Comparison of ENCODE assay signal across 23 mouse cellular contexts in the genomic region with DNA sequence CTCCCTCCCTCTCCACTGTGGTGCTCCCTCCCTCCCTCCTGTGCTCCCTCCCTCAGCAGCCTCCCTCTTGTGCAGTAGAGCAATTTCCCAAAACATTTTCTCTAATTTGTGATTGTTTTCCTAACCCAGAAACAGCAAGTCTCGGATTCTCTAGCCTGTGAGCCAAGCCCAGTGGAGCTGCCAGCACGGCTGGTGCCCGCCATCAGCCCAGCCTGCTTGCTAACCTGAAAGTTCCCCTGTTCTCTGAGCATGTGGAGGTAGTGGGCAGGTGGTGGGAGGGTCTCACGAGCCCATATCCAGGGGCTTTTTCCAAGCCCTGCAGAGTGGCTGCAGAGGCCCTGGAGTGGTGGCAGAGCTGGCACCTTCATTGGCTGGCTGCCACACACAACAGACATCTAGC. TPM values are rescaled to one million over a fixed set of nuclear protein-coding genes. Genes with fewer than 3 reads are reported as not detected.
A peak's percentile ranks its signal among the peaks of the same experiment; 100 is the strongest.
DNase-seq lines count a peak whose midpoint lies in the region; ATAC-seq and TF ChIP-seq lines count a peak whose summit lies in the region.
"Had no signal": no experiment of that assay in that cellular context is flagged by ENCODE, and none has a peak within 500 bp of the region (broad histone marks: within the 10 kb centered on the region; RNA-seq: fewer than 3 reads in every experiment).

No protein-coding gene starts in this region.

- no peaks in the 10 kb centered on the region for H3K9me3 ChIP-seq in midbrain, embryonic 14.5 days (ENCODE audit: control insufficient read depth, low read length)
- no peaks in the 10 kb centered on the region for H3K9me3 ChIP-seq in midbrain, postnatal 0 days (ENCODE audit: low read length)
- H3K9me3 ChIP-seq in midbrain, embryonic 13.5 days = no peaks in the 10 kb centered on the region
- no peaks in the 10 kb centered on the region for H3K9me3 ChIP-seq in hindbrain, postnatal 0 days (ENCODE audit: low read length)
- H3K9me3 ChIP-seq: forebrain, embryonic 10.5 days; heart, embryonic 10.5 days; limb, embryonic 12.5 days; liver, embryonic 12.5 days; midbrain, embryonic 10.5 days had no signal

- WGBS in midbrain, embryonic 14.5 days = 82% methylated on average over 4 of the region's 4 CpGs
- 65% methylated on average over 4 of the region's 4 CpGs for WGBS in midbrain, postnatal 0 days
- 71% methylated on average over 4 of the region's 4 CpGs for WGBS in midbrain, embryonic 13.5 days
- WGBS in hindbrain, postnatal 0 days = 36% methylated on average over 4 of the region's 4 CpGs

- H3K27me3 ChIP-seq in midbrain, embryonic 14.5 days (ENCODE audit: control insufficient read depth, insufficient read depth, low read length) = 0 out of 2 replicates have a peak, but pooled peaks cover 11% of the 10 kb centered on the region
- H3K27me3 ChIP-seq in midbrain, postnatal 0 days (ENCODE audit: insufficient read depth, low read length) = no peaks in the 10 kb centered on the region
- H3K27me3 ChIP-seq in midbrain, embryonic 13.5 days = peaks cover 67% of the 10 kb centered on the region
- 0 out of 2 replicates have a peak, but pooled peaks cover 4% of the 10 kb centered on the region for H3K27me3 ChIP-seq in hindbrain, postnatal 0 days (ENCODE audit: insufficient read depth, low read length)

- H3K9ac ChIP-seq in midbrain, embryonic 14.5 days (replicated peaks; ENCODE audit: low read length) = no peak overlapping the region
- H3K9ac ChIP-seq in midbrain, postnatal 0 days (replicated peaks; ENCODE audit: low read length, poor library complexity, severe bottlenecking) = no peak overlapping the region
- H3K9ac ChIP-seq in midbrain, embryonic 13.5 days (replicated peaks) = no peak overlapping the region
- no peak overlapping the region for H3K9ac ChIP-seq in hindbrain, postnatal 0 days (replicated peaks; ENCODE audit: low read length)
- H3K9ac ChIP-seq: limb, embryonic 12.5 days; liver, embryonic 12.5 days had no signal

- no peak for DNase-seq in frontal cortex, postnatal 36 days (ENCODE audit: low spot score in 2 of 2)
- no peak for DNase-seq in midbrain, embryonic 14.5 days
- no peak for DNase-seq in midbrain, postnatal 0 days (ENCODE audit: low spot score)
- peak; percentile 68 to 78 for DNase-seq in cerebellum, postnatal 14 days
- DNase-seq in layer of hippocampus, postnatal 36 days = peak; percentile 59 to 62
- no peak for DNase-seq in hindbrain, postnatal 0 days (ENCODE audit: low spot score)
- DNase-seq: gastrocnemius, adult 2 months; lung, adult 18-20 months; lung, postnatal 10 days; thymus, adult 2 months had no signal

- no peak for TF ChIP-seq CTCF in midbrain, postnatal 0 days (IDR thresholded peaks at IDR 0.05)
- TF ChIP-seq CTCF in hindbrain, postnatal 0 days (IDR thresholded peaks at IDR 0.05; ENCODE audit: low read depth) = no peak

- H3K4me3 ChIP-seq in midbrain, embryonic 14.5 days (replicated peaks; ENCODE audit: low read depth, low read length) = no peak overlapping the region
- H3K4me3 ChIP-seq in midbrain, postnatal 0 days (ENCODE audit: low read depth, low read length) = no peak overlapping the region
- H3K4me3 ChIP-seq in midbrain, embryonic 13.5 days (replicated peaks) = no peak overlapping the region
- no peak overlapping the region for H3K4me3 ChIP-seq in hindbrain, postnatal 0 days (ENCODE audit: low read length)
- H3K4me3 ChIP-seq: forebrain, embryonic 10.5 days; gastrocnemius, adult 2 months; heart, embryonic 10.5 days; limb, embryonic 12.5 days; liver, embryonic 12.5 days; midbrain, embryonic 10.5 days had no signal

- no peak overlapping the region for H3K4me2 ChIP-seq in midbrain, embryonic 14.5 days (ENCODE audit: low read length)
- no peak overlapping the region for H3K4me2 ChIP-seq in midbrain, postnatal 0 days (ENCODE audit: low read depth, low read length, poor library complexity, severe bottlenecking)
- H3K4me2 ChIP-seq in midbrain, embryonic 13.5 days (replicated peaks) = no peak overlapping the region
- no peak overlapping the region for H3K4me2 ChIP-seq in hindbrain, postnatal 0 days (ENCODE audit: low read depth, low read length)
- H3K4me2 ChIP-seq: limb, embryonic 12.5 days; liver, embryonic 12.5 days had no signal

- H3K4me1 ChIP-seq in midbrain, embryonic 14.5 days (ENCODE audit: control insufficient read depth, insufficient read depth, low read length) = peaks cover 44% of the 10 kb centered on the region
- H3K4me1 ChIP-seq in midbrain, postnatal 0 days (ENCODE audit: insufficient read depth, low read length) = peaks cover 11% of the 10 kb centered on the region; the same call in 1 of the 2 replicates
- H3K4me1 ChIP-seq in midbrain, embryonic 13.5 days (replicated peaks) = peaks cover 75% of the 10 kb centered on the region
- H3K4me1 ChIP-seq in hindbrain, postnatal 0 days (ENCODE audit: insufficient read depth, low read length) = peaks cover 24% of the 10 kb centered on the region
- H3K4me1 ChIP-seq: liver, embryonic 12.5 days had no signal

- no peaks in the 10 kb centered on the region for H3K36me3 ChIP-seq in midbrain, embryonic 14.5 days (ENCODE audit: control insufficient read depth, insufficient read depth, low read length)
- no peaks in the 10 kb centered on the region for H3K36me3 ChIP-seq in midbrain, postnatal 0 days (ENCODE audit: insufficient read depth, low read length)
- no peaks in the 10 kb centered on the region for H3K36me3 ChIP-seq in midbrain, embryonic 13.5 days
- H3K36me3 ChIP-seq in hindbrain, postnatal 0 days (ENCODE audit: insufficient read depth, low read length) = no peaks in the 10 kb centered on the region
- H3K36me3 ChIP-seq: forebrain, embryonic 10.5 days; heart, embryonic 10.5 days; limb, embryonic 12.5 days; liver, embryonic 12.5 days; midbrain, embryonic 10.5 days had no signal

- H3K27ac ChIP-seq in midbrain, embryonic 14.5 days (replicated peaks; ENCODE audit: low read depth, low read length) = peak overlapping the region; percentile 8; the same call in 1 of the 2 replicates
- no peak overlapping the region for H3K27ac ChIP-seq in midbrain, postnatal 0 days (ENCODE audit: low read depth, low read length)
- H3K27ac ChIP-seq in midbrain, embryonic 13.5 days = no peak overlapping the region
- no peak overlapping the region for H3K27ac ChIP-seq in hindbrain, postnatal 0 days
- H3K27ac ChIP-seq: forebrain, embryonic 10.5 days; gastrocnemius, adult 2 months; heart, embryonic 10.5 days; limb, embryonic 12.5 days; liver, embryonic 12.5 days; midbrain, embryonic 10.5 days; stomach, postnatal 0 days had no signal

- peak; percentile 25 for ATAC-seq in frontal cortex, adult (ENCODE audit: low TSS enrichment)
- no peak for ATAC-seq in midbrain, embryonic 14.5 days (ENCODE audit: low FRiP score, low TSS enrichment)
- no peak for ATAC-seq in midbrain, postnatal 0 days (ENCODE audit: low FRiP score)
- ATAC-seq in midbrain, embryonic 13.5 days = no peak
- no peak for ATAC-seq in hindbrain, postnatal 0 days
- ATAC-seq: intestine, postnatal 0 days; liver, embryonic 12.5 days; Patski had no signal

RNA-seq across cellular contexts. Expression of gene Cdh22, which starts 10.8 kb away (rescaled TPM):
- polyA plus RNA-seq in midbrain, embryonic 14.5 days (2014; fragmentation: Nextera tagmentation; extraction: Ambion mirVana) = 15.8 and 18.4 TPM in 2 replicates
- total RNA-seq in midbrain, postnatal 0 days (2014; rRNA removed) = 41.3 and 47.9 TPM in 2 replicates
- polyA plus RNA-seq in midbrain, postnatal 0 days (2015; fragmentation: Nextera tagmentation; extraction: Ambion mirVana) = 21.9 and 23.2 TPM in 2 replicates
- total RNA-seq in layer of hippocampus, postnatal 36 days (2021) = 10 to 100 TPM; 12.9 to 13.1 TPM
- 10.4 and 15.7 TPM in 2 replicates for polyA plus RNA-seq in midbrain, embryonic 13.5 days (2015; fragmentation: Nextera tagmentation; extraction: Ambion mirVana)
- total RNA-seq in hindbrain, postnatal 0 days (2014; rRNA removed) = 47.3 and 53.4 TPM in 2 replicates
- polyA plus RNA-seq in hindbrain, postnatal 0 days (2015; fragmentation: Nextera tagmentation; extraction: Ambion mirVana) = 16.5 and 19.2 TPM in 2 replicates
- total RNA-seq: granulocyte monocyte progenitor cell, adult 5-6 weeks; hematopoietic stem cell, adult 5-6 weeks; neutrophil, adult 5-6 weeks had no signal
- polyA plus RNA-seq: Patski had no signal

Comparison
In these comparisons a context has a peak if more than half of its experiments do, and no peak if none do; other contexts are left out.
1. DNase-seq: peak in cerebellum, postnatal 14 days (2 of 2) and layer of hippocampus, postnatal 36 days (2 of 2); none in frontal cortex, postnatal 36 days (0 of 2), midbrain, embryonic 14.5 days (single experiment), midbrain, postnatal 0 days (single experiment) and hindbrain, postnatal 0 days (single experiment).